Mouse (Mus musculus): ENCODE measurements around the gene Plpp3. TPM values are rescaled to one million over a fixed set of nuclear protein-coding genes. Genes with fewer than 3 reads are reported as not detected.

The Plpp3 gene
- polyA plus RNA-seq, 2 experiments: 112 to 117 TPM

GRCm38 (mm10) chr4:105149492-105149891 lies 7.7 kb upstream of the Plpp3 start:
- WGBS: 90% methylated on average over 7 of the region's 7 CpGs
- Histone ChIP-seq H3K4me2 (replicated peaks; ENCODE audit: low read depth, low read length, severe bottlenecking) (no peak overlapping the region), H3K4me1 (ENCODE audit: control insufficient read depth, insufficient read depth, low read length) (peaks cover 4% of the 10 kb centered on the region; the same call in 1 of the 2 replicates), H3K36me3 (ENCODE audit: control insufficient read depth, insufficient read depth, low read length) (no peaks in the 10 kb centered on the region), H3K9me3 (ENCODE audit: control insufficient read depth, low read length) (no peaks in the 10 kb centered on the region), H3K4me3 (replicated peaks; ENCODE audit: low read length) (no peak overlapping the region), H3K9ac (ENCODE audit: low read depth, low read length, severe bottlenecking) (no peak overlapping the region), H3K27ac (replicated peaks; ENCODE audit: low read depth, low read length) (no peak overlapping the region), H3K27me3 (ENCODE audit: control insufficient read depth, insufficient read depth, low read length) (no peaks in the 10 kb centered on the region)
- ATAC-seq (ENCODE audit: low FRiP score, low read depth): no peak
- DNase-seq (ENCODE audit: low spot score): no peak
- no peak for TF ChIP-seq POLR2A (IDR thresholded peaks at IDR 0.05; ENCODE audit: borderline replicate concordance, extremely low read depth, insufficient read depth, insufficient read length)

GRCm38 (mm10) chr4:105151911-105152690 lies 5.0 kb upstream of the Plpp3 start:
- no peaks in the 10 kb centered on the region for H3K9me3 ChIP-seq (ENCODE audit: control insufficient read depth, low read length)
- H3K4me1 ChIP-seq (ENCODE audit: control insufficient read depth, insufficient read depth, low read length): peaks cover 4% of the 10 kb centered on the region; the same call in 1 of the 2 replicates
- no peak overlapping the region for H3K9ac ChIP-seq (ENCODE audit: low read depth, low read length, severe bottlenecking)
- H3K27me3 ChIP-seq (ENCODE audit: control insufficient read depth, insufficient read depth, low read length): no peaks in the 10 kb centered on the region
- DNase-seq (ENCODE audit: low spot score) (peak; percentile 85), ATAC-seq (ENCODE audit: low FRiP score, low read depth) (no peak)
- no peaks in the 10 kb centered on the region for H3K36me3 ChIP-seq (ENCODE audit: control insufficient read depth, insufficient read depth, low read length)
- 45% methylated on average over 14 of the region's 14 CpGs for WGBS
- H3K4me3 ChIP-seq (replicated peaks; ENCODE audit: low read length): no peak overlapping the region
- H3K27ac ChIP-seq (replicated peaks; ENCODE audit: low read depth, low read length): no peak overlapping the region
- TF ChIP-seq POLR2A (IDR thresholded peaks at IDR 0.05; ENCODE audit: borderline replicate concordance, extremely low read depth, insufficient read depth, insufficient read length): no peak
- H3K4me2 ChIP-seq (replicated peaks; ENCODE audit: low read depth, low read length, severe bottlenecking): no peak overlapping the region

GRCm38 (mm10) chr4:105153227-105153626 lies 3.9 kb upstream of the Plpp3 start:
- no peaks in the 10 kb centered on the region for H3K36me3 ChIP-seq (ENCODE audit: control insufficient read depth, insufficient read depth, low read length)
- H3K27me3 ChIP-seq (ENCODE audit: control insufficient read depth, insufficient read depth, low read length): no peaks in the 10 kb centered on the region
- H3K4me3 ChIP-seq (replicated peaks; ENCODE audit: low read length): no peak overlapping the region
- no peak overlapping the region for H3K9ac ChIP-seq (ENCODE audit: low read depth, low read length, severe bottlenecking)
- DNase-seq (ENCODE audit: low spot score) (no peak), ATAC-seq (ENCODE audit: low FRiP score, low read depth) (no peak)
- no peak overlapping the region for H3K27ac ChIP-seq (replicated peaks; ENCODE audit: low read depth, low read length)
- TF ChIP-seq POLR2A (IDR thresholded peaks at IDR 0.05; ENCODE audit: borderline replicate concordance, extremely low read depth, insufficient read depth, insufficient read length): no peak
- no peak overlapping the region for H3K4me2 ChIP-seq (replicated peaks; ENCODE audit: low read depth, low read length, severe bottlenecking)
- no peaks in the 10 kb centered on the region for H3K9me3 ChIP-seq (ENCODE audit: control insufficient read depth, low read length)
- 57% methylated on average over 3 of the region's 3 CpGs for WGBS
- H3K4me1 ChIP-seq (ENCODE audit: control insufficient read depth, insufficient read depth, low read length): peaks cover 4% of the 10 kb centered on the region; the same call in 1 of the 2 replicates

- 60% methylated on average over 7 of the region's 7 CpGs for WGBS
- Histone ChIP-seq H3K9ac (ENCODE audit: low read depth, low read length, severe bottlenecking) (no peak overlapping the region), H3K4me3 (replicated peaks; ENCODE audit: low read length) (no peak overlapping the region), H3K36me3 (ENCODE audit: control insufficient read depth, insufficient read depth, low read length) (peaks cover 3% of the 10 kb centered on the region), H3K4me2 (replicated peaks; ENCODE audit: low read depth, low read length, severe bottlenecking) (no peak overlapping the region; the same call in 1 of the 2 replicates), H3K27ac (replicated peaks; ENCODE audit: low read depth, low read length) (no peak overlapping the region), H3K4me1 (ENCODE audit: control insufficient read depth, insufficient read depth, low read length) (peaks cover 12% of the 10 kb centered on the region), H3K27me3 (ENCODE audit: control insufficient read depth, insufficient read depth, low read length) (no peaks in the 10 kb centered on the region), H3K9me3 (ENCODE audit: control insufficient read depth, low read length) (no peaks in the 10 kb centered on the region)
- DNase-seq (ENCODE audit: low spot score): no peak
- TF ChIP-seq POLR2A (IDR thresholded peaks at IDR 0.05; ENCODE audit: borderline replicate concordance, extremely low read depth, insufficient read depth, insufficient read length): no peak
- no peak for ATAC-seq (ENCODE audit: low FRiP score, low read depth)
Observed at GRCm38 (mm10) chr4:105156281-105156680, 866 bp upstream of the Plpp3 start.

DNA sequence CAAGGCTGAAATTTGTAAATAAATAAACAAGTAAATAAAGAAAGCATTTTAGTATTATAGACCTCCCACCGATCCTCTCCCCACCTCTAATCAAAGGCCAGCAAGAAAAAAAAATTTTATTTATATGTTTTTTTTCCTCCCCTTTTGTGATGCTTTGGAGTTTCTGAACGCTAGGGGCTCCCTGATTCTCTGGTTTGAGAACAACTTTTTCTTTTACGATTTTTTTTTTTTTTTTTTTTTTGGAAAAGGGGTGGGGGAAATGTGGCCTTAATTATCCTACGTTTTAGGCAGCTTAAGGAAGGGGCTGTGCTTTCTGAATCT lies 232 bp upstream of the Plpp3 start:
- WGBS: under 1% methylated on average over 4 of the region's 4 CpGs
- no peak for TF ChIP-seq POLR2A (IDR thresholded peaks at IDR 0.05; ENCODE audit: borderline replicate concordance, extremely low read depth, insufficient read depth, insufficient read length)
- peak overlapping the region; percentile 68; the same call in 1 of the 2 replicates for H3K4me2 ChIP-seq (replicated peaks; ENCODE audit: low read depth, low read length, severe bottlenecking)

More for the DNA sequence above, 232 bp upstream of the Plpp3 start:
- H3K4me1 ChIP-seq (ENCODE audit: control insufficient read depth, insufficient read depth, low read length): peaks cover 17% of the 10 kb centered on the region
- ATAC-seq (ENCODE audit: low FRiP score, low read depth): no peak
- H3K9me3 ChIP-seq (ENCODE audit: control insufficient read depth, low read length): no peaks in the 10 kb centered on the region
- H3K27me3 ChIP-seq (ENCODE audit: control insufficient read depth, insufficient read depth, low read length): no peaks in the 10 kb centered on the region
- no peak overlapping the region for H3K27ac ChIP-seq (replicated peaks; ENCODE audit: low read depth, low read length)
- peaks cover 9% of the 10 kb centered on the region for H3K36me3 ChIP-seq (ENCODE audit: control insufficient read depth, insufficient read depth, low read length)
- peak overlapping the region; percentile 97; the same call in 1 of the 2 replicates for H3K9ac ChIP-seq (ENCODE audit: low read depth, low read length, severe bottlenecking)
- no peak for DNase-seq (ENCODE audit: low spot score)
- peak overlapping the region; percentile 91 for H3K4me3 ChIP-seq (replicated peaks; ENCODE audit: low read length)
